Mouse (Mus musculus): ENCODE data around the gene Ccdc42. TPM values are rescaled to one million over a fixed set of nuclear protein-coding genes. Genes with fewer than 3 reads are reported as not detected.

The Ccdc42 gene
- polyA plus RNA-seq, 1 experiment from 2014 or later: 3.8 TPM

DNA sequence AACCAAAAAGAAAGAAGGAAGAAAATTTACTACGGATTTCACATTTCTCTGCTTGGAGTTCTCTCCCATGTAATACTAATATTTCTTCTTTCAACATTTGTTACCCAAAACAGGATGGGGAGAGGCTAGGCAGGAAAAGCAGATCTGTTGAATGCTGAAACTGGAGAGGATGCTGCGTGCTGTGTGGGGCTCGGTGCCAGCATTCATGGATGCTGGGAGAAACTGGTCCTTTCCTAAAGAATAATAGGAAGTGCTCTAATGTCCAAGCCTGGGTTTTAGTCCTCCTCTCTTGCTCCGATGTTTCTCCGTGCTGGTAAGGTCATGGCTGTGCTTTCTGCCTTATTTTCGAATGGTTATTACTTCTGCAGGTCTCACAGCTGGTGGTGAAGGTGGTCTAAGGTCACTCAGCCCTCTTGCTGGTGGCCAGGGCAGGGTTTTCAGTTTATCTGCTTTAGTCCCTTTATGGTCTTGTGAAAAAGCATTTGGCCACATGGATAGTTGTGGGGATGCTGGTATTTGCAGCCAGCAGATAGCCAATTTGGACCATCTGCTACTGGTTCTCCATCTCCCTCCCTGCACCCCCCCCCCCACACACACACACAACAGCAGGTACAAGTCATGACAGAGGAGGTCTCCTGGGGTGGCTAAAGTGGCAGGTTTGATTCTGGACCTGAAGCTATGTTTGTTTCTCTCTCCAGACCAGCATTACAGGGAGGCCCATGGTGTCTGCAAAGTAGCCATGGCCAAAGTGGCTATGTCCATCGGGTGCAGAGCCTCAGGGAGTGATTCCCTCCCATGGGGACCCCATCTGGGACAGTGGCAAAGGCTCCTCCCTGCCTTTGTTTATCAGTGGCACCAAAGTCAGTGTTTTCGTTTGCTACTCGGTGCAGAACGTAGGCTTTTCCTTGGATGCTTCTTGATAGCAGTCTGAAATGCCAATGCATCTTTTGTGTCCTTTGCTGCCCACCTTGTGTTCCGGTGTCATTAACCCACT lies 24.6 kb upstream of the Ccdc42 start:
- 71% methylated on average over 11 of the region's 11 CpGs for WGBS
- no peak for ATAC-seq (replicated peaks; ENCODE audit: low FRiP score)
- Histone ChIP-seq H3K36me3 (no peaks in the 10 kb centered on the region), H3K9ac (no peak overlapping the region), H3K4me1 (0 out of 2 replicates have a peak, but pooled peaks cover 5% of the 10 kb centered on the region), H3K4me2 (no peak overlapping the region), H3K27ac (no peak overlapping the region), H3K4me3 (replicated peaks) (no peak overlapping the region), H3K27me3 (no peaks in the 10 kb centered on the region), H3K9me3 (replicated peaks) (no peaks in the 10 kb centered on the region)

DNA sequence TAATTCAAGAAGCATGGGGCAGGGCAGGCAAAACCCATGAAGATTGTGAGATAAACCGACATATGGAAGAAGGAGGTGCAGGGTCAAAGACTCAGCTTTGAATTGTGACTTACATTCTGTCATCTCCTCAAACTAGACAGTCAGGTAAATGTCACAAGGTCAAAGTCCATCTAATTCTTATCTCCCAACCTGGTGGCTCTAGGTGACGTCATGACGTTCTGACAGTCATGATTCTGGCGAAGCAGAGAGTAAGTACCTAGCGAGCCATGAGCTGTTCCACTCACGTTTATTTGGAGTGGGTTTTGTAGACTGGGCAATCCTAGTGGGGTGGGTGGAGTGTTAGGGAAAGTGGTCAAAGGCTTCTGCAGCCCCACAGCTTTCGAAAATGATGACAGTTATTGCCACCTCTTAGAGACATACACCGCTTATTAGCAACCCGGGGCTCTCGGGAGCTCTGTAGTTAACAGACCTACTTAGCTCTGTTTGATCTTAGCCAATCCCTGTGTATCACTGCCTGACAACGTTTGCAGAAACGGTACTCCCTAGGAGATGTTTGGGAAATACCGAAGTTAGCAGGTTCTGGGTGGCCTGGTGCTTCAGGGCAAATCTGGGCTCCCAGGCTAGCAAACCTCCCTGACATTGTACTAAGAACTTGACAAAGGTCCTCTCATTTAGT lies 22.3 kb upstream of the Ccdc42 start:
- no peak overlapping the region for H3K4me3 ChIP-seq (replicated peaks)
- no peaks in the 10 kb centered on the region for H3K36me3 ChIP-seq
- H3K4me1 ChIP-seq: 0 out of 2 replicates have a peak, but pooled peaks cover 5% of the 10 kb centered on the region
- no peaks in the 10 kb centered on the region for H3K27me3 ChIP-seq
- no peak for ATAC-seq (replicated peaks; ENCODE audit: low FRiP score)
- WGBS: 77% methylated on average over 13 of the region's 13 CpGs
- H3K27ac ChIP-seq: no peak overlapping the region
- no peaks in the 10 kb centered on the region for H3K9me3 ChIP-seq (replicated peaks)
- no peak overlapping the region for H3K9ac ChIP-seq
- no peak overlapping the region for H3K4me2 ChIP-seq

DNA sequence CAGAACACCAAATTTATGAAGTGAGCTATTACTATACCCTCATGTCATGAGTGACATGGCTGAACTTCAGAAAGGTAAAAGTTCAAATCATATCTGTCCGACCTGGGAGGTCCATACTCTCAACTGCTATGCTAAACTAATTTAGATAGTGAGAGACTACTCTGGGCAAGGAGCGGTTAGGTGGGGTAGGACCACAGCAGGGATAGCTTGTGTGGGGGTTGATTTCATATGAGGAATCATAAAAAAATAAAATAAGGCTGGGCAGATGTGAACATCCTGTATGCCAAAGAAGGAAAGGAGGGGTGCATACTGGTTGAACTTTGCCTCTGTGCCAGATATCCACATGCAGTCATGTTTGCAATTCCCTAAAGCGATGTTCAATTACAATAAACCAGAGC lies 21.8 kb upstream of the Ccdc42 start:
- no peak for ATAC-seq (replicated peaks; ENCODE audit: low FRiP score)
- H3K27me3 ChIP-seq: no peaks in the 10 kb centered on the region
- 0 out of 2 replicates have a peak, but pooled peaks cover 5% of the 10 kb centered on the region for H3K4me1 ChIP-seq
- no peaks in the 10 kb centered on the region for H3K36me3 ChIP-seq
- H3K9ac ChIP-seq: no peak overlapping the region
- 86% methylated on average over 3 of the region's 3 CpGs for WGBS
- H3K27ac ChIP-seq: no peak overlapping the region
- H3K4me3 ChIP-seq (replicated peaks): no peak overlapping the region
- no peak overlapping the region for H3K4me2 ChIP-seq
- no peaks in the 10 kb centered on the region for H3K9me3 ChIP-seq (replicated peaks)

DNA sequence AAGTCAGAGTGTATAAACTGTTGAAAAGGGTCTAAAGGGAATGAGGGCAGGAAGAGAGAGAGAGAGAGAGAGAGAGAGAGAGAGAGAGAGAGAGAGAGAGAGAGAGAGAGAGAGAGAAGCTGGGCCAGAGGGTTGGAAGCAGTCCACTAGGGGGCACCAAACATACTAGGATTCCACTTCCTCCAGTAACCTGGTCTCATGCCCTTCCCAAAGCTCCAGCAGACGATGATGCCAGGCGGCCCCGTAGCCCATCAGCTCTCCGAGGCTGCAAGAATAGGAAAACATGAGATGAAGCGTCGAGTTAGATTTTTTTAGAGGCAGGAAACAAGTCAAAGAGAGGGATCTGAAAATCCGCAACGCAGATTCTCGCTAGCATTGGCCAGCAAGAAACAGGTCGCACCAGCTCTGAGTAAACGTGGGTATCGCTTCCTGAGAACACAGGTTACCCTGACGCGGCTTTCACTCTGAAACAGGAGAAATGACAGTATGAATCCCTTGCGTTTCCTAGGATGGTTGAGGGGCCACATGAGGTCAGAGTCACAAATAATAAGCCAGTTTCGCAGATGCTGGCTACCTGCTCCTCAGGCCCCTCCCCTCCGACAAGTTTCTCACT lies 20.3 kb upstream of the Ccdc42 start:
- 0 out of 2 replicates have a peak overlapping the region, but pooled peaks have one; percentile 21 for H3K9ac ChIP-seq
- no peaks in the 10 kb centered on the region for H3K9me3 ChIP-seq (replicated peaks)
- 17% methylated on average over 17 of the region's 17 CpGs for WGBS
- H3K4me2 ChIP-seq: peak overlapping the region; percentile 71
- no peaks in the 10 kb centered on the region for H3K36me3 ChIP-seq
- peak overlapping the region; percentile 40 for H3K4me3 ChIP-seq (replicated peaks)
- peaks cover 10% of the 10 kb centered on the region; the same call in 1 of the 2 replicates for H3K4me1 ChIP-seq
- no peak overlapping the region for H3K27ac ChIP-seq
- no peaks in the 10 kb centered on the region for H3K27me3 ChIP-seq
- ATAC-seq (replicated peaks; ENCODE audit: low FRiP score): no peak

DNA sequence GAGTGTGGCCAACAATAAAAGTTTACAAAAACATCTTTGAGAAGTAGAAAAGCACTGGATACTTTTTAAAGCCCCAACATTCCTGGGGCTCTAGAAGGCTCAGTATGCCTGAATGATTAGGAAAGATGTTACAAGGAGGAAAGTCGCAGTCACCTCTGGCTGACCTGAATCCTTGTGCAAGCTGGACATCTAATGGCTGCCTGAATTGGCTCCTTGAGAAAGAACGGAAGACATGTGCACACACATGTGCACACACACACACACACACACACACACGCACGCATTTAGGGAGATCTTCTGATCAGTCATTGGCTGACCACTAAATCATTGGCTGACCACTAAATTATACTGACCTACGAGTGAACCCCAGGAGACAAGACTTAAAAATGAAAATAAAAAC lies 16.0 kb upstream of the Ccdc42 start:
- WGBS: 69% methylated on average over 5 of the region's 5 CpGs
- Histone ChIP-seq H3K9me3 (replicated peaks) (no peaks in the 10 kb centered on the region), H3K27me3 (no peaks in the 10 kb centered on the region), H3K4me2 (no peak overlapping the region), H3K36me3 (no peaks in the 10 kb centered on the region), H3K4me3 (replicated peaks) (no peak overlapping the region), H3K4me1 (peaks cover 10% of the 10 kb centered on the region; the same call in 1 of the 2 replicates), H3K27ac (0 out of 2 replicates have a peak overlapping the region, but pooled peaks have one; percentile 32), H3K9ac (no peak overlapping the region)
- no peak for ATAC-seq (replicated peaks; ENCODE audit: low FRiP score)

DNA sequence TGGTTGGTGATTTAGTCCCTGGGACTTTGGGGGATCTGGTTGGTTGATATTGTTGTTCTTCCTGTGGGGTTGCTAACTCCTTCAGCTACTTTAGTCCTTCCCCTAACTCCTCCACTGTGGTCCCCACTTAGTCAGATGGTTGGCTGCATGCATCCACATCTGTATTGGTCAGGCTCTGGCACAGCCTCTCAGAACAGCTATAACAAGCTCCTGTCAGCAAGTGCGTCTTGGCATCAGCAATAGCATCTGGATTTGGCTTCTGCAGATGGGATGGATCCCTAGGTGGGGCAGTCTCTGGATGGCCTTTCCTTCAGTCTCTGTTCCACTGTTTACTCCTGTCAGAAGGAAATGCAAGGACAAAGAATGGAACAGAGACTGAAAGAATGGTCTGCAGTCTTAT lies 9.7 kb upstream of the Ccdc42 start:
- WGBS: 92% methylated on average over 1 of the region's 1 CpGs
- ATAC-seq (replicated peaks; ENCODE audit: low FRiP score): no peak

DNA sequence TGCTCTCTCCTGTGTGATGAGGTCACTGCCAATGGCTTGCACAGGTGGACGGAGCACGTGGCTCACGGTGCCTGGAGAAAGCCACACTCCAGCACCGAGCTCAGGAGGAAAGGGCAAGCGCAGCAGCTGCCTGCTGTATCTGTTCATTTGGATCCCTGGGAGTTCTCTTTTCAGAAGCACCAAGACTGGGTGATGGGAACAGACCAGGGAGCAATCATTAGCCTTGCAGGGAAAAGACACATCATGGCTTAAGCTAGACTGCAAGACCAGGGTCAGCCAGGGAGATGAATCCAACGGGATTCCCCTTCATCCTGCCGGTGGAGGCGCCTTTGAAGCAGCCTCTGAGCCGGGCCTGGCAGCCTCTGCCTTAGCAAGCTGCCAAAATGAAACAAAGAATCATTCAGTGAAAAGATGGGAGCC lies 7.3 kb upstream of the Ccdc42 start:
- H3K27me3 ChIP-seq: no peaks in the 10 kb centered on the region
- H3K9me3 ChIP-seq (replicated peaks): no peaks in the 10 kb centered on the region
- H3K4me3 ChIP-seq (replicated peaks): no peak overlapping the region
- ATAC-seq (replicated peaks; ENCODE audit: low FRiP score): no peak
- H3K27ac ChIP-seq: 0 out of 2 replicates have a peak overlapping the region, but pooled peaks have one; percentile 14
- 30% methylated on average over 9 of the region's 9 CpGs for WGBS
- H3K4me1 ChIP-seq: peaks cover 4% of the 10 kb centered on the region; the same call in 1 of the 2 replicates
- no peak overlapping the region for H3K9ac ChIP-seq
- no peak overlapping the region for H3K4me2 ChIP-seq
- no peaks in the 10 kb centered on the region for H3K36me3 ChIP-seq

More for the DNA sequence above, 9.7 kb upstream of the Ccdc42 start:
- Histone ChIP-seq H3K27me3 (no peaks in the 10 kb centered on the region), H3K4me2 (no peak overlapping the region), H3K9ac (no peak overlapping the region), H3K4me3 (replicated peaks) (no peak overlapping the region), H3K36me3 (no peaks in the 10 kb centered on the region), H3K4me1 (peaks cover 4% of the 10 kb centered on the region; the same call in 1 of the 2 replicates), H3K9me3 (replicated peaks) (no peaks in the 10 kb centered on the region), H3K27ac (no peak overlapping the region)

DNA sequence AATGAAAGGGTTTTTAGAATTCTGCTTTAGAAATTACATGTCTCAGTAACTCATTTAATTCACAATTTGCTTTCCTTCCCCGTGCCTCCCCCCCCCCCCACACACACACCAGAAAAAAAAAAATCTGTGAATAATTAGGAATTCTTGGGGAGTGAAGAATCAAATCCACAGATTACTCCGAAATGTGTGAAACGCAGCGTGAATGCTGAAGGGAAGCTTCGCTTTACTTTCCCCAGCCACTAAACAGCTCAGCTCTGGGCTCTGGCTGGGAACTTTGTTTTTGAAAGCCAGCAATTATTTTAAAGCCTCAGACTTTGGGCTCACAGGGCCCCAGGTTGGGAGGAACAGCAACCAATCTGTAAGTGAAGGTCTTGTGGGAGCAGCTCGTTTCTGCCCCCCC lies 6.3 kb upstream of the Ccdc42 start:
- H3K4me1 ChIP-seq: peaks cover 4% of the 10 kb centered on the region; the same call in 1 of the 2 replicates
- no peak overlapping the region for H3K27ac ChIP-seq
- no peak for ATAC-seq (replicated peaks; ENCODE audit: low FRiP score)
- H3K4me2 ChIP-seq: no peak overlapping the region
- H3K4me3 ChIP-seq (replicated peaks): no peak overlapping the region
- no peak overlapping the region for H3K9ac ChIP-seq
- H3K36me3 ChIP-seq: no peaks in the 10 kb centered on the region
- H3K27me3 ChIP-seq: no peaks in the 10 kb centered on the region
- 71% methylated on average over 6 of the region's 6 CpGs for WGBS
- H3K9me3 ChIP-seq (replicated peaks): no peaks in the 10 kb centered on the region

DNA sequence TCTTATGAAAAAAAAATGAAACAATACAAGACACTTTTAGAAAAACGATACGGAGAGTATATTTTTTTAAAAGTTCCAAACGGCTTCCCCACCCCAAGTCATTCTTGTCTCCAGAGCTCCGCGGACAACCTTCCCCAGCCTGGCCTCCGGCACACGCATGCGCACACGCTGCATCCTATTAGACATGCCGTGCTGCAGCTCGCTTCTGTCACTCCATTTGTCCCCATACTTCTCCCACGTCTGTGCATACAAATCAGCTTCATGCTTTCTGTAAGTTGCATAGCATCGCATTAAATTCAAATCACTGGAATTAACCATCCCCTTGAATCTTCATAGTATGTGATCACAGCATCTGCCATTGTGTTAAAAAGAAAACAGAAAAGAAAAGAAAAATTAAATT lies 3.6 kb upstream of the Ccdc42 start:
- Histone ChIP-seq H3K27ac (no peak overlapping the region), H3K4me1 (peaks cover 4% of the 10 kb centered on the region; the same call in 1 of the 2 replicates), H3K36me3 (no peaks in the 10 kb centered on the region), H3K27me3 (no peaks in the 10 kb centered on the region), H3K9ac (no peak overlapping the region), H3K4me3 (replicated peaks) (no peak overlapping the region), H3K4me2 (no peak overlapping the region), H3K9me3 (replicated peaks) (no peaks in the 10 kb centered on the region)
- no peak for ATAC-seq (replicated peaks; ENCODE audit: low FRiP score)
- 90% methylated on average over 13 of the region's 13 CpGs for WGBS

DNA sequence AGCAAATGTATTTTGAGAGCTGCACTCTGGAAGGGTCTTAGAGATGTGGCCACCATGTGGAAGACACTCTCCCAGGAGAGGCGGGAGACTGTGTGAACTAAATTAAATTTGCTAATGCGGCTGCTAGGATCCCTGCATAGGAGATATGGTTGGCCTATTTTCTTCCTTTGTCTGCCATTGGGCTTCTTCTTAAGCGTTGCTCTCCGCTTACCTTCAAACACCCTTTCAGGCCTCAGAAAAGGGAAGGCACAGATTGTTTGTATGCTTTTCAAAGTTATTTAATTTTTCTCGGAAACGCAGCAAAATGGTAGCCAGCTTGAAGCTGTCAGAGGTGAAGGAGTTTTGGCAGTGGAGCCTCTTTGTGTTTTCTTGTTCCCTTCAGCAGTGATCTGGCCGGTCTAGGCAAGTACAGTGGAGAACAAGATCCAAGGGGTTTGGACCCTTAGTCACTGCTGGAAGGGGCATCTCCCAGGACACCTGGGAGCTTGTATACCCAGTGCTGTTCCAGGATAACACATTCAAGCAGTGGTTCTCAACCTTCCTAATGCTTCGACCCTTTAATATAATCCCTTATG lies 2.8 kb upstream of the Ccdc42 start:
- H3K27me3 ChIP-seq: no peaks in the 10 kb centered on the region
- WGBS: 76% methylated on average over 8 of the region's 8 CpGs
- no peak overlapping the region for H3K9ac ChIP-seq
- H3K27ac ChIP-seq: no peak overlapping the region
- no peaks in the 10 kb centered on the region for H3K36me3 ChIP-seq
- no peak overlapping the region for H3K4me3 ChIP-seq (replicated peaks)
- H3K4me1 ChIP-seq: peaks cover 6% of the 10 kb centered on the region; the same call in 1 of the 2 replicates
- no peak overlapping the region for H3K4me2 ChIP-seq
- ATAC-seq (replicated peaks; ENCODE audit: low FRiP score): no peak
- H3K9me3 ChIP-seq (replicated peaks): no peaks in the 10 kb centered on the region

DNA sequence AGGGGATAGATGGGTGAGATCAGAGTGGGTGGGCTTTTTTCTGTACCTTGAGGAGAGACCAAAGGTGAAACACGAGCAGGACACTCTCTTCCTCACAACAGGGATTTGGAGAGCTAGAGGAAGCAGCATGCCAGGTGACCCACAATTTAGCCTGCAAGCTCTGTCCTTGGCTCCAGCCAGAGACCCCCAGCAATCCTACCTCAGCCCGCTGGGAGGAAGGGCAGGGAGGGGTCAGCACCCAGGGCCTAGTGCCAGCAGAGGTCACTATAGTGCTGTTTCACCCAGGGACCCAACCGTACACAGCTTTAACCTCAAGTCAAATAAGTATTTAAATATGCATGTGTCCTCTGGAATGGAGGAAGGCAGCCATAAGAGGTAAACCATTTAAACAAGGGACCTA lies 931 bp upstream of the Ccdc42 start:
- Histone ChIP-seq H3K9me3 (replicated peaks) (no peaks in the 10 kb centered on the region), H3K4me1 (peaks cover 21% of the 10 kb centered on the region), H3K4me2 (no peak overlapping the region), H3K4me3 (replicated peaks) (no peak overlapping the region), H3K36me3 (no peaks in the 10 kb centered on the region), H3K27ac (no peak overlapping the region), H3K27me3 (no peaks in the 10 kb centered on the region), H3K9ac (no peak overlapping the region)
- WGBS: 21% methylated on average over 3 of the region's 3 CpGs
- no peak for ATAC-seq (replicated peaks; ENCODE audit: low FRiP score)
